Mouse (Mus musculus) heart, embryonic 11.5 days (tissue): ENCODE measurements around the gene Hist1h3e. TPM values are rescaled to one million over a fixed set of nuclear protein-coding genes. Genes with fewer than 3 reads are reported as not detected.
A peak's percentile ranks its signal among the peaks of the same experiment; 100 is the strongest.

Experiments used
- ATAC-seq: fragments of 200-750 bp; cut with Nextera tagmentation; replicated peaks from 2 replicates; pipeline ENCODE4 v1.8.0; 2017; ENCODE audit warnings: moderate library complexity; ENCODE audit not compliant: insufficient number of reproducible peaks, low FRiP score, low TSS enrichment
- H3K27ac ChIP-seq: fragments of 300-500 bp; sonication (generic); 2 replicates; pipeline ENCODE4 v1.5.1; 2014; ENCODE audit warnings: mild to moderate bottlenecking, low read depth, low read length
- H3K27me3 ChIP-seq: fragments of 300-500 bp; sonication (generic); 2 replicates; pipeline ENCODE4 v1.6.1; 2014; ENCODE audit warnings: mild to moderate bottlenecking, low read length, mixed read lengths; ENCODE audit not compliant: control insufficient read depth, insufficient read depth
- H3K36me3 ChIP-seq: fragments of 300-500 bp; sonication (generic); 2 replicates; pipeline ENCODE4 v1.6.1; 2014; ENCODE audit warnings: mild to moderate bottlenecking, low read length, moderate library complexity, mixed read lengths; ENCODE audit not compliant: control insufficient read depth, insufficient read depth
- H3K4me1 ChIP-seq: fragments of 300-500 bp; sonication (generic); 2 replicates; pipeline ENCODE4 v1.6.1; 2014; ENCODE audit warnings: low read length; ENCODE audit not compliant: control insufficient read depth, insufficient read depth
- H3K4me2 ChIP-seq: fragments of 300-500 bp; sonication (generic); 2 replicates; pipeline ENCODE4 v1.6.1; 2014; ENCODE audit warnings: mild to moderate bottlenecking, moderate library complexity
- H3K4me3 ChIP-seq: fragments of 300-500 bp; sonication (generic); 2 replicates; pipeline ENCODE4 v1.5.1; 2014; ENCODE audit warnings: low read depth, low read length
- H3K9ac ChIP-seq: fragments of 300-500 bp; sonication (generic); 2 replicates; pipeline ENCODE4 v1.6.1; 2014; ENCODE audit warnings: mild to moderate bottlenecking, low read depth, low read length, moderate library complexity
- H3K9me3 ChIP-seq: fragments of 300-500 bp; sonication (generic); replicated peaks from 2 replicates; pipeline ENCODE4 v1.6.1; 2016; ENCODE audit warnings: low read length; ENCODE audit not compliant: control insufficient read depth
- WGBS: fragments of 180-500 bp; shearing (Covaris S2); extraction: QIAGEN DNeasy Blood & Tissue Kit; methylation state at CpG from one replicate; pipeline ENCODE4 v1.1.7; 2014; ENCODE audit not compliant: insufficient replicate concordance; 5-methylcytosine and 5-hydroxymethylcytosine counted together
- microRNA-seq: library from miRNA; unstranded; fragments of <30 nt; microRNA quantifications from one replicate; pipeline ENCODE4, GENCODE M21; 2016; ENCODE audit warnings: borderline number of aligned reads
- polyA plus RNA-seq: library from polyadenylated mRNA; unstranded; fragments of >200 nt; fragmentation: Nextera tagmentation; extraction: Ambion mirVana; gene quantifications from 2 replicates; pipeline ENCODE4 v1.2.1, GENCODE M21; 2014

The Hist1h3e gene
- polyA plus RNA-seq, 1 experiment from 2014 or later, result 3.0 TPM

DNA sequence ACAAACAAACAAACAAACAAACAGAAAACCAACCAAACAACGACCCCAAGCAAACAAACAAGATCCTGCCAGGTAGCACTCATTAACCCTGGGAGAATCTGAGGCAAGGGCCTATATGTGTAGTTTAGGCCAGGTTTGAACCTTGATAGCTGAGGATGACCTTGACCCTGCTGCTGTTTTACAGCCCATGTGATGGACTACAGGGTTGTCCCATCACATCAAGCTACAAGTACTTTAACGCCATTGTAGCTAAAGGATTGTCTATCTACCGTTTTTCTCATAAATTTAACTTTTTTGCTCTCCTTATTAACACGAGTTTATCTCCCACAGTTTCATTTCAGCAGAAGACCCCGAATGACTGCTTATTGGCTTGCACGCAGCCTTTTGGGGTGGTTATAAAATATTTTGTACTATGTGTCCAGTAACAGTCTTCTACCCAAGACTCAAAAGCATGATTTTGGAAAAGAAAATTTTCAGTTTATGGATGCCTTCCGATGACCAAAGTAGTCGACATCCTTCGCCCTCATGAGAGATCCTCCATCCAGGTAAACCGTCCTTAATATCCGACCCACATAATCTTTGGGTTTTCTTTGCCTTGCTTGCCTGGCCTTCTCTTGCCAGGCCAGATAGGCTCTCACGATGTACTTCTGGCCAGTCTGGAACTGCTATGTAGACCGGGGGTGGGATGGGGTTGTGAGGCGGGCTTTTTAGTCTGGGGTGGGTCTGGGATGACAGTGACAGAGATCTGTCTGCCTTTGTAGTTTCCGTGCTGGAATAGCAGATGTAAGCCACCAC, 46.1 kb downstream of the Hist1h3e start:
- H3K4me1 ChIP-seq, result no peaks in the 10 kb centered on the region
- H3K4me2 ChIP-seq, result peak overlapping the region; percentile 91
- peak overlapping the region; percentile 59; the same call in 1 of the 2 replicates for H3K9ac ChIP-seq
- ATAC-seq, result no peak
- H3K4me3 ChIP-seq, result peak overlapping the region; percentile 47
- no peaks in the 10 kb centered on the region for H3K9me3 ChIP-seq
- no peaks in the 10 kb centered on the region for H3K36me3 ChIP-seq
- no peak overlapping the region for H3K27ac ChIP-seq
- no peaks in the 10 kb centered on the region for H3K27me3 ChIP-seq
- whole genome bisulfite sequencing, result 47% methylated on average over 15 of the region's 15 CpGs

DNA sequence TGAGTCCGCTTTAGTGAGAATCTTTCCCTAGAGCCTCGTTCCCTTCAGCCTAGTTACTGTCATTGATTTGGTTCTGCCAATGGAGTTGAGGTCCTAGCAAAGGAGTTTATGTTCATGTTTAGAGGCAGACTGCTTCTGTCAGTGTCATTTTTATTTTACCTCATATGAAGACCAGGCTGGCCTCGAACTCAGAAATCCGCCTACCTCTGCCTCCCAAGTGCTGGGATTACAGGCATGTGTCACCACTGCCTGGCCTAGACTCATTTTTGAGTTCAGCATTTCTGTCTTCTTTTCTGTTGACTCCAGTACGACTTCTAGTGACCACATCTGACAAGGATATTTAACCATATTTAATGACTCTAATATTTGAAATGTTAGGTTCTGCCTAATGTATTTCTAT, 46.9 kb downstream of the Hist1h3e start:
- Histone ChIP-seq H3K4me1 (peaks cover 3% of the 10 kb centered on the region; the same call in 1 of the 2 replicates), H3K27me3 (no peaks in the 10 kb centered on the region), H3K4me3 (no peak overlapping the region), H3K9ac (no peak overlapping the region), H3K9me3 (no peaks in the 10 kb centered on the region), H3K27ac (no peak overlapping the region), H3K4me2 (no peak overlapping the region), H3K36me3 (no peaks in the 10 kb centered on the region)
- no peak for ATAC-seq
- 79% methylated on average over 5 of the region's 5 CpGs for whole genome bisulfite sequencing

DNA sequence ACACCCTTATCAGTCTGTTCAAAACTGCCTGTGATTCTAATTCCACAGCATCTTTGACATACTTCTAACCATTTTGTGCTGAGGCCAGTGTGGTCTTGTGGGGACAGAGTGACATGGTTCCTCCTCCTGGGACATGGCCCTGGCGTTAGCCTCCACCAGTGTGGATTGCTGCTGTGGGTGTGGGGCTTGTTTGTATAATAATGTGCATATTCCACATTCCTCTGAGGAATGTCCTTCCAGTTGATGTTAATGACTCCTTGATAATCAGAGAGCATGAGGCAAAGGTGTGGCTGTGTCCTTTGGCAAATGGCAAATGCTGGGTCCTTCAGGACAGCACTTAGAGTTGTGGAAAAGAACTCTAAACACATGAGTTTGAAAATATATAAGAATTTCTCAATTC, 48.7 kb downstream of the Hist1h3e start:
- WGBS, result 74% methylated on average over 1 of the region's 1 CpGs
- Histone ChIP-seq H3K4me1 (peaks cover 7% of the 10 kb centered on the region), H3K27ac (no peak overlapping the region), H3K36me3 (no peaks in the 10 kb centered on the region), H3K27me3 (no peaks in the 10 kb centered on the region), H3K9ac (no peak overlapping the region), H3K4me2 (no peak overlapping the region), H3K9me3 (no peaks in the 10 kb centered on the region), H3K4me3 (no peak overlapping the region)
- ATAC-seq, result no peak

Small RNA genes lying within 50 kb of the gene (microRNA-seq; reads per million reads assigned to microRNA genes)
- gene Gm44297 (0.27 reads per million), gene Gm44359 (not detected), gene Gm44394 (not detected), gene n-TStga1 (2.0 reads per million, percentile 25 among the genes with 10 or more reads in this experiment)

Other genes starting within 250 kb of the Hist1h3e start
- 43.4 and 43.7 TPM in 2 replicates for gene Zfp322a, start 193.2 kb downstream of the Hist1h3e start, polyA plus RNA-seq
- gene Abt1, start 138.5 kb downstream of the Hist1h3e start, polyA plus RNA-seq, result 8.9 and 9.8 TPM in 2 replicates
- 0.97 and 1.7 TPM in 2 replicates for gene Btn1a1, start 96.5 kb downstream of the Hist1h3e start, polyA plus RNA-seq
- 0.59 and 0.80 TPM in 2 replicates for gene Btn2a2, start 73.5 kb downstream of the Hist1h3e start, polyA plus RNA-seq
- gene Hist1h4h, start 31.3 kb downstream of the Hist1h3e start, polyA plus RNA-seq, result 2.1 and 3.4 TPM in 2 replicates
- gene Hist1h2af, start 28.5 kb downstream of the Hist1h3e start, polyA plus RNA-seq, result 1.4 and 2.3 TPM in 2 replicates
- 2.8 and 3.1 TPM in 2 replicates for gene Hist1h3g, start 26.9 kb downstream of the Hist1h3e start, polyA plus RNA-seq
- 0.43 and 0.66 TPM in 2 replicates for gene Hist1h2bh, start 19.0 kb downstream of the Hist1h3e start, polyA plus RNA-seq
- 0.19 TPM in 1 of 2 replicates, not detected in the other for gene Hist1h3f, start 18.3 kb downstream of the Hist1h3e start, polyA plus RNA-seq
- not detected in 2 replicates for gene Hist1h4f, start 10.7 kb downstream of the Hist1h3e start, polyA plus RNA-seq
- gene Hist1h1d, start 9.1 kb downstream of the Hist1h3e start, polyA plus RNA-seq, result 0.15 and 0.27 TPM in 2 replicates
- gene Hist1h2ae, start 8.9 kb upstream of the Hist1h3e start, polyA plus RNA-seq, result 27.6 and 34.5 TPM in 2 replicates
- 2.3 and 6.5 TPM in 2 replicates for gene Hist1h2bg, start 9.0 kb upstream of the Hist1h3e start, polyA plus RNA-seq
- 1.3 and 2.6 TPM in 2 replicates for gene Hist1h2bf, start 11.8 kb upstream of the Hist1h3e start, polyA plus RNA-seq
- gene Hist1h2ad, start 12.0 kb upstream of the Hist1h3e start, polyA plus RNA-seq, result 0.44 and 1.3 TPM in 2 replicates
- 2.9 and 4.6 TPM in 2 replicates for gene Hist1h3d, start 13.4 kb upstream of the Hist1h3e start, polyA plus RNA-seq
- 42.3 and 51.7 TPM in 2 replicates for gene Hist1h4d, start 19.2 kb upstream of the Hist1h3e start, polyA plus RNA-seq
- 1.5 and 2.4 TPM in 2 replicates for gene Hist1h2be, start 58.8 kb upstream of the Hist1h3e start, polyA plus RNA-seq
- gene Hist1h1e, start 60.2 kb upstream of the Hist1h3e start, polyA plus RNA-seq, result 8.4 and 11.1 TPM in 2 replicates
- 0.52 and 0.62 TPM in 2 replicates for gene Hist1h2ac, start 121.6 kb upstream of the Hist1h3e start, polyA plus RNA-seq
- 31.3 and 31.9 TPM in 2 replicates for gene Hist1h2bc, start 121.8 kb upstream of the Hist1h3e start, polyA plus RNA-seq
- not detected in 2 replicates for gene Hist1h1t, start 133.4 kb upstream of the Hist1h3e start, polyA plus RNA-seq
- gene Hist1h4c, start 136.1 kb upstream of the Hist1h3e start, polyA plus RNA-seq, result 0.69 and 2.7 TPM in 2 replicates
- gene Hfe, start 148.5 kb upstream of the Hist1h3e start, polyA plus RNA-seq, result 8.2 and 9.9 TPM in 2 replicates
- 24.6 TPM in 2 replicates for gene Hist1h1c, start 176.4 kb upstream of the Hist1h3e start, polyA plus RNA-seq
- gene Hist1h3c, start 183.2 kb upstream of the Hist1h3e start, polyA plus RNA-seq, result 4.1 and 4.5 TPM in 2 replicates
- gene Hist1h2bb, start 184.4 kb upstream of the Hist1h3e start, polyA plus RNA-seq, result 1.2 and 2.7 TPM in 2 replicates
- 16.7 and 18.1 TPM in 2 replicates for gene Hist1h2ab, start 188.8 kb upstream of the Hist1h3e start, polyA plus RNA-seq
- 2.7 and 3.7 TPM in 2 replicates for gene Hist1h3b, start 189.9 kb upstream of the Hist1h3e start, polyA plus RNA-seq
- 2.2 and 2.7 TPM in 2 replicates for gene Hist1h4b, start 194.6 kb upstream of the Hist1h3e start, polyA plus RNA-seq
- 1.0 TPM in 1 of 2 replicates, not detected in the other for gene Hist1h4a, start 198.9 kb upstream of the Hist1h3e start, polyA plus RNA-seq
- gene Hist1h3a, start 200.0 kb upstream of the Hist1h3e start, polyA plus RNA-seq, result 2.5 and 4.0 TPM in 2 replicates
- gene Hist1h1a, start 201.3 kb upstream of the Hist1h3e start, polyA plus RNA-seq, result 0.31 and 0.67 TPM in 2 replicates
- 0.24 TPM in 1 of 2 replicates, not detected in the other for gene Trim38, start 207.5 kb upstream of the Hist1h3e start, polyA plus RNA-seq
- gene Slc17a2, start 244.6 kb upstream of the Hist1h3e start, polyA plus RNA-seq, result not detected in 2 replicates